Mouse (Mus musculus) limb, embryonic 13.5 days (tissue): ENCODE data around the gene 4931409K22Rik. TPM values are rescaled to one million over a fixed set of nuclear protein-coding genes. Genes with fewer than 3 reads are reported as not detected.
A peak's percentile ranks its signal among the peaks of the same experiment; 100 is the strongest.

Experiments
- ATAC-seq: fragments of 200-750 bp; cut with Nextera tagmentation; 2 replicates; pipeline ENCODE4 v1.8.0; 2017; ENCODE audit warnings: low read depth, moderate number of reproducible peaks, moderate TSS enrichment; ENCODE audit not compliant: low FRiP score
- H3K27ac ChIP-seq: fragments of 300-500 bp; sonication (generic); 2 replicates; pipeline ENCODE4 v1.5.1; 2015; ENCODE audit warnings: inconsistent platforms, mild to moderate bottlenecking, moderate library complexity
- H3K27me3 ChIP-seq: fragments of 300-500 bp; sonication (generic); 2 replicates; pipeline ENCODE4 v1.6.1; 2015; ENCODE audit warnings: mild to moderate bottlenecking, inconsistent platforms
- H3K36me3 ChIP-seq: fragments of 300-500 bp; sonication (generic); 2 replicates; pipeline ENCODE4 v1.6.1; 2015; ENCODE audit warnings: inconsistent platforms, mild to moderate bottlenecking, moderate library complexity
- H3K4me1 ChIP-seq: fragments of 300-500 bp; sonication (generic); 2 replicates; pipeline ENCODE4 v1.6.1; 2015; ENCODE audit warnings: inconsistent platforms
- H3K4me2 ChIP-seq: fragments of 300-500 bp; sonication (generic); replicated peaks from 2 replicates; pipeline ENCODE4 v1.6.1; 2015; ENCODE audit warnings: inconsistent platforms, mild to moderate bottlenecking, moderate library complexity
- H3K4me3 ChIP-seq: fragments of 300-500 bp; sonication (generic); 2 replicates; pipeline ENCODE4 v1.5.1; 2015; ENCODE audit warnings: moderate library complexity, mild to moderate bottlenecking, inconsistent platforms
- H3K9ac ChIP-seq: fragments of 300-500 bp; sonication (generic); 2 replicates; pipeline ENCODE4 v1.6.1; 2015; ENCODE audit warnings: mild to moderate bottlenecking, inconsistent platforms
- H3K9me3 ChIP-seq: fragments of 300-500 bp; sonication (generic); 2 replicates; pipeline ENCODE4 v1.6.1; 2016; ENCODE audit warnings: inconsistent platforms
- WGBS: fragments of 180-500 bp; shearing (Covaris S2); methylation state at CpG from one replicate; pipeline ENCODE4 v1.1.7; 2015; 5-methylcytosine and 5-hydroxymethylcytosine counted together
- polyA plus RNA-seq: library from polyadenylated mRNA; unstranded; fragments of >200 nt; fragmentation: Nextera tagmentation; extraction: Ambion mirVana; gene quantifications from 2 replicates; pipeline ENCODE4 v1.2.1, GENCODE M21; 2015

4931409K22Rik gene
- polyA plus RNA-seq, 1 experiment from 2014 or later, result 0.17 TPM

GRCm38 (mm10) chr5:24591796-24592470 lies 35.3 kb upstream of the 4931409K22Rik start:
- Histone ChIP-seq H3K27me3 (no peaks in the 10 kb centered on the region; the same call in 1 of the 2 replicates), H3K4me2 (no peak overlapping the region)

GRCm38 (mm10) chr5:24591268-24591721 lies 34.7 kb upstream of the 4931409K22Rik start:
- H3K9me3 ChIP-seq, result no peaks in the 10 kb centered on the region
- H3K4me1 ChIP-seq, result peaks cover 33% of the 10 kb centered on the region
- WGBS, result 27% methylated on average over 23 of the region's 23 CpGs
- no peak for ATAC-seq
- H3K4me2 ChIP-seq, result 0 out of 2 replicates have a peak overlapping the region, but pooled peaks have one; percentile 9
- peak overlapping the region; percentile 43; the same call in 1 of the 2 replicates for H3K9ac ChIP-seq
- no peak overlapping the region for H3K27ac ChIP-seq
- H3K36me3 ChIP-seq, result peaks cover 83% of the 10 kb centered on the region
- H3K27me3 ChIP-seq, result no peaks in the 10 kb centered on the region; the same call in 1 of the 2 replicates
- 0 out of 2 replicates have a peak overlapping the region, but pooled peaks have one; percentile 5 for H3K4me3 ChIP-seq

More at GRCm38 (mm10) chr5:24591796-24592470, 35.3 kb upstream of the 4931409K22Rik start:
- ATAC-seq, result no peak
- peaks cover 39% of the 10 kb centered on the region for H3K4me1 ChIP-seq
- peaks cover 83% of the 10 kb centered on the region for H3K36me3 ChIP-seq
- no peak overlapping the region for H3K27ac ChIP-seq
- H3K4me3 ChIP-seq, result no peak overlapping the region
- 58% methylated on average over 24 of the region's 24 CpGs for WGBS
- no peaks in the 10 kb centered on the region for H3K9me3 ChIP-seq
- 0 out of 2 replicates have a peak overlapping the region, but pooled peaks have one; percentile 43 for H3K9ac ChIP-seq

DNA sequence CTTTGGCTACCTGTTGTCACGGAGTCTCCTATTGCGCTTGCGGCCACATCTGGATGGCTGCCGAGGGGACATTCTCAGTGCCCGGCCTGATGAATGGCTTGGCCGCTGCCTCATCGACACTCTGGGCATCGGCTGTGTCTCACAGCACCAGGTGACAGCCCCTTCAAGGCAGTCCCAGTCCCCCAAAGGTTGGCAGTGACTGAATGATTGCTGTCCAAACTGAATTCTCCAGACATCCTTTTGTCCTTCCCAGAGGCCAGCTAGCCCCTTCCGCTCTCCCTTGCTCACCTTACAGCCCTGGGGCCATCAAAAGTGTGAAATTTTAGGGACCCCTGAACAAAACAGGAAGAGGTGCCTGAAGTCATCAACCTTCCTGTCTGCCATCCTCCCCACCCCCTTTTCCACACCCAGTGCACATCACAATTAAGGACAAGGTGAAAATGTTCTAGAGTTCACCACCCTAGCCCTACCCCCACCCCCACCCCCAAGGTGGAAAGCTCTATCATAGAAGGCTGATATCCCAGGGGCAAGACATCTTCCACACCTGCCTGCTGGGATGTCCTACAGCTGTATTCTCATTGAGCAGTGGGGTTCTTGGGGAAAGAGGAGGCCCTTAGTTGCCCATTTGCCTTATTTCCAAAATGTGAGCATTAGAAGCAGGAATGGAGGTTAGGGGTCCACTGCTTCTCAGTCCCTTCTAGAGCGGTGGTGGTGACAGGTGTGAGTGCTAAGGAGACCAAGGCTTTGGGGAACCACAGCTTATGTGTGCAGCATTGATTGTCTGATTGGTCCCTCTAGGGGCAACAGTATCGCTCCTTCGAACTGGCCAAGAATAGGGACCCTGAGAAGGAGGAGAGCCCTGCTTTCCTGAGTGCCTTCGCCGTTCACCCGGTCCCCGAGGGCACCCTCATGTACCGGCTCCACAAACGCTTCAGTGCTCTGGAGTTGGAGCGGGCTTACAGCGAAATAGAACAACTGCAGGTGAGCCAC lies 33.2 kb upstream of the 4931409K22Rik start:
- WGBS, result 89% methylated on average over 20 of the region's 20 CpGs
- peak overlapping the region; percentile 13; the same call in 1 of the 2 replicates for H3K9ac ChIP-seq
- no peaks in the 10 kb centered on the region; the same call in 1 of the 2 replicates for H3K27me3 ChIP-seq
- no peak overlapping the region for H3K4me2 ChIP-seq
- H3K4me1 ChIP-seq, result peaks cover 36% of the 10 kb centered on the region
- no peaks in the 10 kb centered on the region for H3K9me3 ChIP-seq
- H3K36me3 ChIP-seq, result peaks cover 68% of the 10 kb centered on the region
- no peak overlapping the region for H3K4me3 ChIP-seq
- ATAC-seq, result no peak
- no peak overlapping the region for H3K27ac ChIP-seq

GRCm38 (mm10) chr5:24587200-24587577 lies 30.6 kb upstream of the 4931409K22Rik start:
- Histone ChIP-seq H3K36me3 (peaks cover 42% of the 10 kb centered on the region), H3K4me1 (peaks cover 33% of the 10 kb centered on the region), H3K4me3 (peak overlapping the region; percentile 89), H3K4me2 (peak overlapping the region; percentile 81), H3K9ac (peak overlapping the region; percentile 88), H3K27ac (peak overlapping the region; percentile 23), H3K27me3 (no peaks in the 10 kb centered on the region; the same call in 1 of the 2 replicates), H3K9me3 (no peaks in the 10 kb centered on the region)
- ATAC-seq, result no peak
- WGBS, result 31% methylated on average over 4 of the region's 4 CpGs

- Histone ChIP-seq H3K4me1 (peaks cover 28% of the 10 kb centered on the region), H3K27me3 (no peaks in the 10 kb centered on the region; the same call in 1 of the 2 replicates), H3K4me2 (peak within 1 kb of the TSS; percentile 81), H3K4me3 (peak within 1 kb of the TSS; percentile 89), H3K9ac (peak within 1 kb of the TSS; percentile 88), H3K9me3 (no peaks in the 10 kb centered on the region), H3K36me3 (peaks cover 37% of the 10 kb centered on the region), H3K27ac (peak within 1 kb of the TSS; percentile 23)
- under 1% methylated on average over 43 of the region's 43 CpGs for WGBS
- ATAC-seq, result peak; percentile 91
Observed at GRCm38 (mm10) chr5:24586547-24587199, 30.1 kb upstream of the 4931409K22Rik start, which contains the start of gene Chpf2. TSS of gene Chpf2 (plus strand) at chr5:24586741.

- 11% methylated on average over 8 of the region's 8 CpGs for WGBS
- peak; percentile 41 for ATAC-seq
- Histone ChIP-seq H3K4me1 (peaks cover 23% of the 10 kb centered on the region), H3K9me3 (no peaks in the 10 kb centered on the region), H3K27ac (peak overlapping the region; percentile 23; the same call in 1 of the 2 replicates), H3K4me2 (peak overlapping the region; percentile 81), H3K9ac (peak overlapping the region; percentile 88), H3K36me3 (peaks cover 31% of the 10 kb centered on the region), H3K4me3 (peak overlapping the region; percentile 89), H3K27me3 (no peaks in the 10 kb centered on the region)
Observed at GRCm38 (mm10) chr5:24586106-24586505, 29.5 kb upstream of the 4931409K22Rik start.

DNA sequence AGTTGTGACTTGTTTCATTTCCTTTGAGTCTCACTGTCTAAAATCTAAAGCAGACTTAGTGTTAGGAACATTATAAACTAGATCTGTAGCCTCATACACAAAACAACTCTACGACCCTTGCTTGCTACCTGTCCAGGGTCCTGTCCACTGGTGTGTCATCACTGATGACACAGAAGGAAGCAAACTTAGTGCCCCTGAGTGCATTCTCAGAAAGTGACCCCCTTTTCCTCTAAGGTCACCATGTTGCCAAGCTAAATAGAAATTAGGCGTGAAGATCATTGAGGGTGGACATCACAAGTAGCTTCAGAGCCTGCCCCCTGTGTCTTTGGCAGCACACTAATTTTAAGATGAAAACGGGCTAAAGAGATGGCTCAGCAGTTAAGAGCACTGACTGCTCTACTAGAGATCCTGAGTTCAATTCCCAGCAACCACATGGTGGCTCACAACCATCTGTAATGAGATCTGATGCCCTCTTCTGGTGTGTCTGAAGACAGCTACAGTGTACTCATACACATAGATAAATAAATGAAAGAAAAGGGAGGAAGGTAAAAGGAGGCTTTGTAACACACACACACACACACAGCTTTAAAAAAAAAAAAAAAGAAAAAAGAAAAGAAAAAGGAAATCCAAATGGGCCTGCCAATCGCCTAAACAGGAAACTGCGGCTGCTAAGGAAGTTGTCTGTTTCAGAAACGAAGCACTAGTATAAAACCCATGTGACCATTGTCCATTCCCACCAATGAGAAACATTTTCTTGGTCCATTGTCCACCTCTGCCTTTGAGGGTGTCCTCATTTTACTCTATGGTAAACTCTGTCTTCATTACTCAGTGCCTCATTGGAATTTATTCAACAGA lies 21.7 kb upstream of the 4931409K22Rik start:
- ATAC-seq, result no peak
- WGBS, result 69% methylated on average over 6 of the region's 6 CpGs
- peak overlapping the region; percentile 78; the same call in 1 of the 2 replicates for H3K27ac ChIP-seq

GRCm38 (mm10) chr5:24577183-24577929 lies 20.7 kb upstream of the 4931409K22Rik start, which contains the start of gene Abcf2:
TSS of gene Abcf2 (minus strand) at chr5:24577467.
- H3K9me3 ChIP-seq, result no peaks in the 10 kb centered on the region
- peak within 1 kb of the TSS; percentile 82 for H3K4me3 ChIP-seq
- peak within 1 kb of the TSS; percentile 90 for H3K4me2 ChIP-seq
- peak within 1 kb of the TSS; percentile 84 for H3K9ac ChIP-seq
- peak; percentile 97 for ATAC-seq
- H3K27me3 ChIP-seq, result no peaks in the 10 kb centered on the region
- WGBS, result under 1% methylated on average over 48 of the region's 48 CpGs
- peaks cover 19% of the 10 kb centered on the region for H3K4me1 ChIP-seq
- H3K36me3 ChIP-seq, result peaks cover 30% of the 10 kb centered on the region
- H3K27ac ChIP-seq, result peak within 1 kb of the TSS; percentile 79

More for the DNA sequence above, 21.7 kb upstream of the 4931409K22Rik start:
- Histone ChIP-seq H3K4me2 (peak overlapping the region; percentile 69), H3K27me3 (no peaks in the 10 kb centered on the region), H3K4me3 (peak overlapping the region; percentile 82), H3K36me3 (peaks cover 20% of the 10 kb centered on the region), H3K4me1 (peaks cover 19% of the 10 kb centered on the region), H3K9ac (peak overlapping the region; percentile 66), H3K9me3 (no peaks in the 10 kb centered on the region)

DNA sequence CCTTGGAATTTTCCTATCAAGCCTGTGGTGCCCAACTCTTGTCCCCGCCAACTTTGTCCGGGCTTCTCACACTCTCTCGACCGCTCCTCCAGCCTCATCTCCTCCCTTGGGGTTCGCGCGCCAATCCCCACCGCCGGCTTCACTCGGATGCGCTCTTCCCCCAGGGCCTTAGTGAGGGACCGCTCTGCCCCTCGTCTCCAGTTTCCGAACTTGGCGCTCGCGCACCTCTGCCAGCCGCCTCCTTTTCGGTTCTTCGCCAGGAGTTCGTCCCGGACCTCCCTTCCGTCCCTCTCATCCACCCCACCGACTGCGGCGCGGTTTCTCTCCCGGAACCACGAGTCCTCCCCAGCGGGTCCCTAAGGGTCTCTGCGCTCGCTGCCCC lies 20.2 kb upstream of the 4931409K22Rik start:
- Histone ChIP-seq H3K4me2 (peak overlapping the region; percentile 90), H3K27me3 (no peaks in the 10 kb centered on the region), H3K27ac (peak overlapping the region; percentile 79; the same call in 1 of the 2 replicates), H3K9me3 (no peaks in the 10 kb centered on the region), H3K9ac (peak overlapping the region; percentile 84), H3K4me1 (peaks cover 19% of the 10 kb centered on the region), H3K36me3 (peaks cover 36% of the 10 kb centered on the region), H3K4me3 (peak overlapping the region; percentile 82)
- WGBS, result under 1% methylated on average over 32 of the region's 32 CpGs
- ATAC-seq, result peak; percentile 2

DNA sequence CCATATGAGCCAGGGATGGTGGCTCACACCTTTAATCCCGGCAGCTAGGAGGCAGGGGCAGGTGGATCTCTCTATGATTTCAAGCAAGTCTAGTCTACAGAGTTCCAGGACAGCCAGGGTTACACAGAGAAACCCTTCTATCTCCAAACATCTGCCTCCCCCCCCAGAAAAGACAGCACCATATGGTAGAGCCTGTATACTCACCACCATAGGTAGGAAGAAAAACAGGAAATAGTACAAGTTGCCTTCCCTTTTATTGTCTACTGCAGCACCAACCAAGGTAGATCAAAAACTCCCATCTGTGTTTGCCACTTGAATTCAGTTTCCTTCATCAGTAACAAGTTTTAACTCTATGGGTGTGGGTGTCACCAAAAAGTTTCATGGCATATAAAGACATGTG lies 19.3 kb upstream of the 4931409K22Rik start:
- Histone ChIP-seq H3K4me1 (peaks cover 19% of the 10 kb centered on the region), H3K4me2 (peak overlapping the region; percentile 90), H3K9me3 (no peaks in the 10 kb centered on the region), H3K9ac (peak overlapping the region; percentile 84), H3K36me3 (peaks cover 44% of the 10 kb centered on the region), H3K27ac (no peak overlapping the region), H3K27me3 (no peaks in the 10 kb centered on the region), H3K4me3 (peak overlapping the region; percentile 82)
- no peak for ATAC-seq
- 87% methylated on average over 1 of the region's 1 CpGs for WGBS
